Mouse (Mus musculus) gastrocnemius, postnatal 14 days (tissue): ENCODE data around the gene Rab24. TPM values are rescaled to one million over a fixed set of nuclear protein-coding genes. Genes with fewer than 3 reads are reported as not detected.

ENCODE experiments used
- DNase-seq: peaks from one replicate; pipeline ENCODE4 v3.0.0; 2021; ENCODE audit warnings: mixed read lengths
- intact Hi-C: fragments of 180-260 bp; cut with DNase I; formaldehyde crosslinking; loops from one replicate; pipeline ENCODE4 v1.15.1; 2025; ENCODE audit warnings: low total_unique reads
- long read RNA-seq, 2 experiments: library from polyadenylated mRNA; stranded (forward); transcript quantifications; one replicate each; pipeline ENCODE4 v2.0.0; 2021
- total RNA-seq, 2 experiments: library from RNA; stranded (reverse); gene quantifications; 2 replicates each; pipeline ENCODE4 v1.2.3; 2021

Rab24 gene
- 10 to 100 TPM; 31.1 to 31.7 TPM for total RNA-seq
- long read RNA-seq, experiment 1, transcript Rab24-201 (8 exons, 1,168 nt), result major isoform, 29 of 48 reads
- long read RNA-seq, experiment 1, partial matches to known transcripts, result 3 of 48 reads
- long read RNA-seq, experiment 1, other reads (novel, unspliced or antisense), result 16 of 48 reads
- long read RNA-seq, experiment 2, transcript Rab24-201 (8 exons, 1,168 nt), result major isoform, 39 of 50 reads
- long read RNA-seq, experiment 2, partial matches to known transcripts, result 0 of 50 reads
- long read RNA-seq, experiment 2, other reads (novel, unspliced or antisense), result 11 of 50 reads

DNA sequence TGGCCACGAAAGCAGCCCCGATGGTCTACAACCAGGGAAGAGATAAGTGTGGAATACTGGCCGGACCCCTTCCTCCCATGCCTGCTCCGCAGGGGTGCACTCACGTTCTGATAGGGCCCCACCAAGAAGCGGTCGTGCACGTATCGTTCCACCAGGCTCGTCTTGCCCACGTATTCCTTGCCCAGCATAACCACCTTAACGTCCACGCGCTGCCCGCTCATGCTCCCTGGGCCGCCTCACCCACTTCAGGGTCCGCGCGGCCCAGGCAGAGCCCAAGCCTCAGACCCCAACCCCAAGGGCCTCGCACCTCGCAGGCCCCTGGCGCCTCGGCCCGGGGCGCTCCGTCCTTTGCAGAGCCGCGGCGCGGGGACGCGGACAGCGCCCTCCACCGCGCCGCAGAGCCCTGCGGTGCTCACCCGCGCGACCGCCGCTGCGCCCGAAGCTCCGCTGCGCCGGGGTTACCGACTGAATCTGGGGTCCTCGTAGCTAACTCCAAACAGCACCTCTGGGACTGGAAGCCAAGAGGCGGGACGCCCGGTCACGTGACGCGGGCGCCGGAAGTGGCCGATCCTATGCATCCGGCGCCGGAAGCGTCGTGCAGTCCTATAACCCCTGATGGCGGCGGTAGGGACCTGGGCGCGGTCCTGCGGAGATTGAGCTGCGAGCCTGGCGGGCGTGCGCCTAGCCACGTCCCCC, at the start of gene Rab24:
Rab24 (minus strand) TSS at position 513 of the 696 bp plus-strand sequence.
- intact Hi-C loops, result no loop called here
- DNase-seq, result peak; percentile 89

- peak; percentile 26 for DNase-seq
- intact Hi-C loops, result no loop called here
Observed at GRCm38 (mm10) chr13:55371007-55371681, 49.4 kb upstream of the Rab24 start.

GRCm38 (mm10) chr13:55370234-55370633, 48.5 kb upstream of the Rab24 start:
- intact Hi-C loops, result no loop called here
- no peak for DNase-seq

DNA sequence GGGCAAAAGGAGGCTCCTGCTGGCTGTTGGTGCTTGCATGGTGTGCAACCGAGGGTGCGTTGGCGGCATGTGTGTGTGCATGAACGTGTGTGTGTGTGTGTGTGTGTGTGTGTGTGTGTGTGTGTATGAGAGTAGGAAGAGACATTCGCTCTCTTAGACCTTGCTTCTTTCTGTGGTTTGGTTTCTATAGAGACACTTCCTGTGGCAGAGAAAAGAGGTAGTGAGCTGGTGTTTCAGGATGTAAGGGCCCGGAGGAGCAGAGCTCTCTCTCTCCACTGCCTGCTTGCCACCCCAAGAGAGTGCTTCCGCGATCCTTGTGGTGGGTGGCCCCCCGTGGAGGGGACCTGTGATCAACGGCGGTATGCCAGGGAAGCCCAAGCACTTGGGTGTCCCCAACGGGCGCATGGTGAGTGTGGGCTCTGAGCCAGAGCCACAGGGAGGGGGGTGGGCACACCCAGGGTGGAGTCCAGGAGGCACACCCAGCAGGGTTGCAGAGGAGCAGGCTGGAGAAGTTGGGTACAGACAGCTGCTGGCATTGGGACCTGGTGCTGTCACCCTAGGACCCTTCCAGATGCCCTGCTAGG, 47.9 kb upstream of the Rab24 start, which contains the start of gene Rgs14:
Rgs14 (plus strand) TSS at position 202 of the 584 bp plus-strand sequence.
- intact Hi-C loops, result no loop called here

GRCm38 (mm10) chr13:55368401-55368800, 46.7 kb upstream of the Rab24 start:
- intact Hi-C loops, result no loop called here
- DNase-seq, result no peak

More for the DNA sequence above, 47.9 kb upstream of the Rab24 start, which contains the start of gene Rgs14:
- peak; percentile 17 for DNase-seq

DNA sequence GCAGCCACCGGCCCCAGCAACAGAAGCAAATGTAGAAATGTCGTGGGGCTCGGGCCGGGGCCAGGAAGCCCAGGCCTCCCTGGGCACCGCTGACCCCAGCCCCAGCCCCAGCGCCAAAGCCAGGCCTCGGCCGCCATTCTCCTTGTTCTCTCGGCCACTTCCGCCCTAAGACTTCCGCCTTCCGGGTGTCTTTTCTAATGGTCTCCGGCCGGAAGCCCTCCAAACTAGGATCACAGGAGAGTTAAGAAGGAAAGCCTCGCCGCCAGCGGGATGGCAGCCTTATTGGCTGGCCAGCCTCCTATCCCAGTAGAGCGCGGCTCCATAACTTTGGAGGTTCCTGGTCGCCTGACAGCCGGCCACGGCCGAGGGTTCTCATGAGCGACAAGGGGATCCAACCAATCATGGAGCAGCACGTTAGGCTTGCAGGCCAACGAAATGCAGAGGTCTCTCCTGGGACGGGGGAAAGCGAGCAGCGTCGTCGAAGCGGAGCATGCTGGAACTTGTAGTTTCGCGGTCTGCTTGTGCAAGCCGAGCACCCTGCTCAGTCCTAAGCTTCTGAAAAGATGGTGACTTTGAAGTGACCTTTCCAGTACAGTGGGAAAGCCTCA, 40.8 kb upstream of the Rab24 start, which contains the start of gene Lman2:
Lman2 (minus strand) TSS at position 331 of the 608 bp plus-strand sequence.
- intact Hi-C loops, result no loop called here
- DNase-seq, result peak; percentile 96

DNA sequence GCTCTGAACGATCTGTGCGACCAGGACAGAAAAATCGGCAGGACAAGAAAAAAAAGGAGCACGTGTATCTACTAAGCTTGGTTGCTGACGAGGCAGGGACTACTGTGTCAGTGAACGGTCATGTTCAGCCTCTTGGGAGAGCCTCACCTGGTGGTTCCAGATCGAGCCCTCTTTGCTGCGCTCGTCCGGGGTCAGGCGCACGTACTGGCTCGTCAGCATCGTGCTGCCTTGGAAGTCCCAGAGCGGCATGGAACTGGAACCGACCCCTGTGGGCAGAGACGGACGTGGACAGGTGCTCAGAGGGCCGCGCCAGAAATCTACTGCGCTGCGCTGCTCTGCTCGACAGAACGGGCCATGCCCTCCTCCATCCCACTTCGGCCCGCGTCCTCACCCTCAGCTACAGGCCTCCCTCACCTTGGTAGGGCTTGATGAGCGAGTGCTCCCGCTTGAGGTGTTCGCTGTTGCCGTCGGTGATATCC, 40.3 kb upstream of the Rab24 start:
- peak; percentile 46 for DNase-seq
- intact Hi-C loops, result no loop called here

GRCm38 (mm10) chr13:55361145-55361544, 39.4 kb upstream of the Rab24 start:
- intact Hi-C loops, result no loop called here
- no peak for DNase-seq

DNA sequence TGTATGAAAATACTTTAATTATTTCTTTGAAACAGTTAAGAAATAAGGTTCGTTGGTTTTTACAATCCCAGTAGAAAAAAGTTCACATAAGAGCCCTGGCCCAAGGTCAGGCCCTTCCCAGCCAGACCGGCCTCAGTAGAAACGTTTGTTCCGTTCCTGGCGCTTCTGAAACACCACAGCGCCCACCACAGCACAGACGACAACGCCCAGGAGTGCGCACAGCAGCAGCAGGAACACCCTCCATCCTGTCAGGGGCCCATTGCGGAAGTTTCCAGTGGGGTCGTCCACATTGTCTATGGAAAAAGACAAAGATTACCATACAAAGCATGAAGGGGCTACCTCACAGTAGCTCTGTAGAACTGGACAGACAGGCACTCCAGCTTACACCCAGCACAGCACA, 25.0 kb upstream of the Rab24 start:
- intact Hi-C loops, result no loop called here
- no peak for DNase-seq

- DNase-seq, result no peak
- intact Hi-C loops, result no loop called here
Observed at GRCm38 (mm10) chr13:55344286-55344685, 22.5 kb upstream of the Rab24 start.

DNA sequence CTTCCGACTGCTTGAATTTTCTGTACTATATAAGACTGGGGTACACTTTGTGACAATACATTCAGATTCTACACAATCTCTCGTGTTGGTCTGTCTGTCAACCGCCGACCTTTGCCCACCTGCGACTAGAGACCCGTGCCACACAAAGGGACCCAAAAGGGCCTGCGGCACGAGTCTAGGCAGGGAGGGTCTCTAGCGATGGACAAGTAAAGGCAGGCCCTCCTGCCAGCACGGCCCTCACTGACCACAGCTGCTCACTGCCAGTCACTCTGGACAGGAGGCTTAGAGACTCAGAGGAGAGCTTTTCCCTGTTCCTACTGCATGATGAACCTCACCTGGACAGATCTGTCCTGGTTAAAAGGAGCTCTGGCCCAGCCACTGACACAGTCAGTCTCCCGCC, 20.7 kb upstream of the Rab24 start:
- intact Hi-C loops, result no loop called here
- DNase-seq, result no peak

- no peak for DNase-seq
- intact Hi-C loops, result no loop called here
Observed at GRCm38 (mm10) chr13:55339259-55339658, 17.5 kb upstream of the Rab24 start.

DNA sequence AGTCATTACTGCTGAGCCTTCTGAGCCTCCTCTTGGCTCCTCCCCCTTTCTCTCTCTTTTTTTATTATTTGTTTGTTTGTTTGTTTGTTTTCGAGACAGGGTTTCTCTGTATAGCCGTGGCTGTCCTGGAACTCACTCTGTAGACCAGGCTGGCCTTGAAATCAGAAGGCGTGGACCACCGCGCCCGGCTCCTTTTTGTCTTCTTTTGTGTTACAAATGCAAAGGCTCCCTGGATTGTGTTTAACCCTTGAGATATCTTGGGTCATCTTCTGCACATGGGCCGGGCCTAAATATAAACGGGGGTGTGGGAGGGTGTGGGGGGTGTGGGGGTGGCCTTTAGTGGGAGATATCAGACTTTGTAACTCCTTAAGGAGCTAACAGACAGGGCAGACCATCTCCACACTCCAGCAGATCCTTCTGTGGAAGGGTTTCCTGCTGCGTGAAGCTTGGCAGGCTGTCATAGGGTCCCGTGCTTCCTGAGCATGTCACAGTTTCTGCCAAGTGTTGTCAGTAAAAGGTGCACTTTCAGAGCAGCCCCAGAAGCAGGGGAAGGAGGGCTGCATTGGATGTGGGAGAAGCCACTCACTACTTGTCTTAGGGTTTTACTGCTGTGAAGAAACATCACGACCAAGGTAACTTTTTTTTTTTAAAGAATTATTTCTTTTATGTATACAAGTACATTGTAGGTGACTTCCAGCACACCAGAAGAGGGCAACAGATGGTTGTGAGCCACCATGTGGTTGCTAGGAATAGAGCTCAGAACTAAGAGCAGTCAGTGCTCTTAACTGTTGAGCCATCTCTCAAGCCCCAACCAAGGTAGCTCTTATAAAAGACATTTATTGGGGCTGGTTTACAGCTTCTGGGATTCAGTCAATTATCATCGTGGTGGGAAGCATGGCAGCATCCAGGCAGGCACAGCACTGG, 16.6 kb upstream of the Rab24 start:
- intact Hi-C loops, result no loop called here

GRCm38 (mm10) chr13:55337341-55337975, 15.7 kb upstream of the Rab24 start:
- intact Hi-C loops, result no loop called here
- DNase-seq, result no peak

More for the DNA sequence above, 16.6 kb upstream of the Rab24 start:
- no peak for DNase-seq

DNA sequence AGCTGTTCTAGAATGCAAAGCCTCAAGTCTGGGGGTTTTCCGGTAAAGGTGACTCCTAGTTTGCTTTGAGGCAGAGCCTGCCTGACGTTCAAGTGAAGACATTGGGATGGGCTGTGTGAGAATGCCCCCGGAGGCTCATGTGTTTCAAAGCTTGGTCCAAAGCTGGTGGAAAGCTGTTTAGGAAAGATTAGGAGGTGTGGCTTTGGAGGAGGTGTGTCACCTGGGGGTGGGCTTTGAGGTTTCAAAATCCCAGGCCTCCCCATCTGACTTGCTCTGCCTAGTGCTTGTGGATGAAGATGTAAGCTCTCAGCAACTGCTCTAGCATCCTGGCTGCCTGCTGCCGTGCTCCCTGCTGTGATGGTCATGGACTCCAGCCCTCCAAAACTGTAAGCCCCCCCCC, 14.0 kb upstream of the Rab24 start:
- no peak for DNase-seq
- intact Hi-C loops, result no loop called here

- DNase-seq, result no peak
- intact Hi-C loops, result no loop called here
Observed at GRCm38 (mm10) chr13:55332331-55332730, 10.6 kb upstream of the Rab24 start.

DNA sequence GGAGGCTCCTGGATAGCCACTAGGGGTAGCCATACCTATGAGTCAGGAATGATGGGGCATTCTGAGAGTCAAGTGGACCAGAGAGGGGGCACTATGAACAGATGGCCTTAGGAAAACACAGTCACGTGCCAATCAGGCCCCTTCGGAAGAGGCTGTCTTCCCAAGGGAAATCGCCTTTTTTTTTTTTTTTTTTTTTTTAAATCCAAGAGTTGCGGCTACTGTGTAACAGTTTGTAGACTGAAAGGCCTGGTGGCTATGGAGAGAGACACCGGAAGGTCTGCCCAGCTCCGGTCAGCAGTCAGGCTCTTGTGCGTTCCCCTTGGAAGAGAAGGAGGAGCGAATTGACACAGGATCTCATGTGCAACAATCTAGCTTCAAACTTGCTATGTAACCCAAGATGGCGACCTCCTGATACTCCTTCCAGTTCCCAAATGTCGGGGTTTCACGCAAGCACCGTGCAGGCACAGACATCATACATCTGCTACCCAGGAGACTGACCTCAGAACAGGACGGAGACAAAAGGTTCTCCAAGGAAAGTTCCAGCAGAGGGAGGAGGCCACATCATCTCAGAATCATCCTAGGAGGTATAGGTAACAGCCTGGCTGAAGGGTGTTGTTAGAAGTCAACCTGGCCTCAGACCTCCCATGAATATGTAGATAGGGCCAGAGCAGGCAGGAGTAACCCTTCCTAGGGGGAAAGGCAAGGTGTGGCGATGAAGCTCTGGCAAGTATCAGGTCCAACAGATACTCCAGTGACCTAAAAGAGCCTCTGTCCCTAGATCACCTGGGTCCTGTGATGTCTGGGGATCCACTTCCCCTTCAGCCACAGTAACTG, 9.0 kb upstream of the Rab24 start:
- no peak for DNase-seq
- intact Hi-C loops, result no loop called here
